Mouse (Mus musculus) kidney, embryonic 16.5 days (tissue): ENCODE measurements around the gene Tgm3. TPM values are rescaled to one million over a fixed set of nuclear protein-coding genes. Genes with fewer than 3 reads are reported as not detected.

Experiments
- ATAC-seq: fragments of 200-750 bp; cut with Nextera tagmentation; 2 replicates; pipeline ENCODE4 v1.8.0; 2017; ENCODE audit warnings: moderate TSS enrichment; ENCODE audit not compliant: low FRiP score, low TSS enrichment
- H3K27ac ChIP-seq: fragments of 300-500 bp; sonication (generic); 2 replicates; pipeline ENCODE4 v1.5.1; 2014; ENCODE audit warnings: low read length
- H3K27me3 ChIP-seq: fragments of 300-500 bp; sonication (generic); 2 replicates; pipeline ENCODE4 v1.6.1; 2014; ENCODE audit warnings: low read length, control low read depth, mixed read lengths; ENCODE audit not compliant: insufficient read depth
- H3K36me3 ChIP-seq: fragments of 300-500 bp; sonication (generic); 2 replicates; pipeline ENCODE4 v1.6.1; 2014; ENCODE audit warnings: low read length, control low read depth, mixed read lengths; ENCODE audit not compliant: insufficient read depth
- H3K4me1 ChIP-seq: fragments of 300-500 bp; sonication (generic); 2 replicates; pipeline ENCODE4 v1.6.1; 2014; ENCODE audit warnings: low read length, control low read depth, mixed read lengths; ENCODE audit not compliant: insufficient read depth
- H3K4me2 ChIP-seq: fragments of 300-500 bp; sonication (generic); replicated peaks from 2 replicates; pipeline ENCODE4 v1.6.1; 2014; ENCODE audit warnings: low read depth, low read length
- H3K4me3 ChIP-seq: fragments of 300-500 bp; sonication (generic); 2 replicates; pipeline ENCODE4 v1.5.1; 2014; ENCODE audit warnings: mild to moderate bottlenecking, low read length
- H3K9ac ChIP-seq: fragments of 300-500 bp; sonication (generic); replicated peaks from 2 replicates; pipeline ENCODE4 v1.6.1; 2014; ENCODE audit warnings: low read length
- H3K9me3 ChIP-seq: fragments of 300-500 bp; sonication (generic); 2 replicates; pipeline ENCODE4 v1.6.1; 2016; ENCODE audit warnings: low read length, control low read depth
- WGBS: fragments of 180-500 bp; shearing (Covaris S2); extraction: QIAGEN DNeasy Blood & Tissue Kit; methylation state at CpG from one replicate; pipeline ENCODE4 v1.1.7; 2014; 5-methylcytosine and 5-hydroxymethylcytosine counted together
- microRNA-seq: library from miRNA; unstranded; fragments of <30 nt; microRNA quantifications from one replicate; pipeline ENCODE4, GENCODE M21; 2016
- polyA plus RNA-seq: library from polyadenylated mRNA; unstranded; fragments of >200 nt; fragmentation: Nextera tagmentation; extraction: Ambion mirVana; gene quantifications from 2 replicates; pipeline ENCODE4 v1.2.1, GENCODE M21; 2015

Tgm3 gene
- polyA plus RNA-seq, 1 experiment from 2014 or later: not detected

GRCm38 (mm10) chr2:130047923-130048440, 35.8 kb downstream of the Tgm3 start:
- Histone ChIP-seq H3K9ac (no peak overlapping the region), H3K27me3 (no peaks in the 10 kb centered on the region), H3K36me3 (no peaks in the 10 kb centered on the region), H3K27ac (no peak overlapping the region), H3K4me2 (no peak overlapping the region), H3K4me3 (no peak overlapping the region), H3K9me3 (no peaks in the 10 kb centered on the region), H3K4me1 (no peaks in the 10 kb centered on the region)
- no peak for ATAC-seq
- WGBS: 66% methylated on average over 13 of the region's 13 CpGs

DNA sequence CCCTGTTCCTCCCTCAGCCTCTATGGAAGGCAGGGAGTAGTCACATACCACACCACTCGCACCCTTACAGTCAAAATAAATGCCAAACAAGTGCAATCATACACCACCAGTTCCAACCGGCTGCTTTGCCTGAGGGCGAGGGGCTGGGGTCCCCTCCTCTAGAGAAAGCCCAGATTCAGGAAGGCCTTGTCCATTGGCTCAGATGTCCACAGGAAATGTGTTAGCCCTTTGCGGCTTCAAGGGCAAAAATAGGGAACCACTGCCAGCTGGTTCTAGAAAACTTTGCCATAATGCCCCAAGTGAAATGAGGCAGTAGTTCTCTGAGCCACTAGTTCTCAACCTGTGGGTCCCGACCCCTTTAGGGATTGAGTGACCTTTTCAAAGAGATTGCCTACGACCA, 36.6 kb downstream of the Tgm3 start:
- H3K9ac ChIP-seq: no peak overlapping the region
- H3K27ac ChIP-seq: no peak overlapping the region
- WGBS: 66% methylated on average over 6 of the region's 6 CpGs
- no peaks in the 10 kb centered on the region for H3K36me3 ChIP-seq
- H3K27me3 ChIP-seq: no peaks in the 10 kb centered on the region
- H3K9me3 ChIP-seq: no peaks in the 10 kb centered on the region
- no peak overlapping the region for H3K4me3 ChIP-seq
- ATAC-seq: no peak
- H3K4me1 ChIP-seq: no peaks in the 10 kb centered on the region
- H3K4me2 ChIP-seq: no peak overlapping the region

GRCm38 (mm10) chr2:130058149-130058548, 46.0 kb downstream of the Tgm3 start:
- no peaks in the 10 kb centered on the region for H3K9me3 ChIP-seq
- H3K27me3 ChIP-seq: no peaks in the 10 kb centered on the region
- H3K4me2 ChIP-seq: no peak overlapping the region
- ATAC-seq: no peak
- H3K4me1 ChIP-seq: no peaks in the 10 kb centered on the region
- H3K4me3 ChIP-seq: no peak overlapping the region
- no peaks in the 10 kb centered on the region for H3K36me3 ChIP-seq
- no peak overlapping the region for H3K27ac ChIP-seq
- H3K9ac ChIP-seq: no peak overlapping the region
- WGBS: 61% methylated on average over 1 of the region's 1 CpGs

GRCm38 (mm10) chr2:130068228-130068627, 56.1 kb downstream of the Tgm3 start:
- ATAC-seq: no peak
- Histone ChIP-seq H3K27ac (no peak overlapping the region), H3K9ac (no peak overlapping the region), H3K27me3 (no peaks in the 10 kb centered on the region), H3K4me3 (no peak overlapping the region), H3K36me3 (no peaks in the 10 kb centered on the region), H3K4me1 (no peaks in the 10 kb centered on the region), H3K4me2 (no peak overlapping the region), H3K9me3 (no peaks in the 10 kb centered on the region; the same call in 1 of the 2 replicates)
- 21% methylated on average over 3 of the region's 3 CpGs for WGBS

DNA sequence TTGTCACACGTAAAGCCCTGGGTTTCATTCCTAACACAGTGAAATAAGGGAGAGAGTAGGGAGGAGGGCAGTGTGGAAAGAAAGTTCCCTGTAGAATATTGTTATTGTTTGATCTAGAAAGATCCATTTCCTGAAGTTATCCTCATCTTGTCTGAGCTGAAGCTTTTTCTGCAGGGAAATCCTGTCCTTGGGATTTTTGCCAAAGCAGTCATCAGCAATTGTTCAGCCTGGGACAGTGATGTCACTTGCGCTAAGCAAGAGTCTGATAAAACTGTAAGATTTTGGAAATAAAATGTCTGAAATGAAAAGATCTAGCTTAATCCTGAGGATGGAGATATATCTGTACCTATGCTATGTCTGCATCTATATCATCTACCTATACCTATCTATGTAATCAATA, 58.2 kb downstream of the Tgm3 start:
- H3K4me2 ChIP-seq: no peak overlapping the region
- whole genome bisulfite sequencing: 81% methylated on average over 2 of the region's 2 CpGs
- no peak for ATAC-seq

More for the DNA sequence above, 58.2 kb downstream of the Tgm3 start:
- no peak overlapping the region for H3K4me3 ChIP-seq
- no peaks in the 10 kb centered on the region; the same call in 1 of the 2 replicates for H3K9me3 ChIP-seq
- no peaks in the 10 kb centered on the region for H3K4me1 ChIP-seq
- H3K27me3 ChIP-seq: no peaks in the 10 kb centered on the region
- no peak overlapping the region for H3K27ac ChIP-seq
- H3K36me3 ChIP-seq: no peaks in the 10 kb centered on the region
- H3K9ac ChIP-seq: no peak overlapping the region

Small RNA genes lying within 50 kb of the gene (microRNA-seq; reads per million reads assigned to microRNA genes)
- not detected for gene Mir6339

Other genes with a start within 250 kb of the Tgm3 start
- 9.2 and 9.4 TPM in 2 replicates for gene Stk35, start 211.8 kb upstream of the Tgm3 start, polyA plus RNA-seq
- gene Tgm6, start 100.1 kb downstream of the Tgm3 start, polyA plus RNA-seq: not detected in 2 replicates
- gene Snrpb, start 167.1 kb downstream of the Tgm3 start, polyA plus RNA-seq: 687 and 730 TPM in 2 replicates
- gene Tmc2, start 182.8 kb downstream of the Tgm3 start, polyA plus RNA-seq: not detected in 2 replicates